Mouse (Mus musculus) lung, postnatal 0 days (tissue): Measurements from ENCODE around the gene Pin1rt1. TPM values are rescaled to one million over a fixed set of nuclear protein-coding genes. Genes with fewer than 3 reads are reported as not detected.

Experiments used
- ATAC-seq: fragments of 200-750 bp; cut with Nextera tagmentation; 2 replicates; pipeline ENCODE4 v1.8.0; 2017; ENCODE audit warnings: moderate library complexity
- DNase-seq: peaks from one replicate; pipeline ENCODE4 v3.0.0-alpha.2; 2016; ENCODE audit warnings: low spot score
- H3K27ac ChIP-seq: fragments of 300-500 bp; sonication (generic); 2 replicates; pipeline ENCODE4 v1.5.1; 2014; ENCODE audit warnings: antibody characterized with exemption, mild to moderate bottlenecking, low read length, mixed read lengths
- H3K27me3 ChIP-seq: fragments of 300-500 bp; sonication (generic); replicated peaks from 2 replicates; pipeline ENCODE4 v1.6.1; 2014; ENCODE audit warnings: low read length, mixed read lengths; ENCODE audit not compliant: insufficient read depth
- H3K36me3 ChIP-seq: fragments of 300-500 bp; sonication (generic); 2 replicates; pipeline ENCODE4 v1.6.1; 2014; ENCODE audit warnings: low read length, mixed read lengths; ENCODE audit not compliant: insufficient read depth
- H3K4me1 ChIP-seq: fragments of 300-500 bp; sonication (generic); 2 replicates; pipeline ENCODE4 v1.6.1; 2014; ENCODE audit warnings: antibody characterized with exemption, low read depth, low read length, mixed read lengths; ENCODE audit not compliant: insufficient read depth
- H3K4me2 ChIP-seq: fragments of 300-500 bp; sonication (generic); replicated peaks from 2 replicates; pipeline ENCODE4 v1.6.1; 2014; ENCODE audit warnings: low read depth, mild to moderate bottlenecking, low read length, moderate library complexity, mixed read lengths
- H3K4me3 ChIP-seq: fragments of 300-500 bp; sonication (generic); 2 replicates; pipeline ENCODE4 v1.5.1; 2014; ENCODE audit warnings: low read depth, low read length
- H3K9ac ChIP-seq: fragments of 300-500 bp; sonication (generic); replicated peaks from 2 replicates; pipeline ENCODE4 v1.6.1; 2014; ENCODE audit warnings: low read depth, mild to moderate bottlenecking
- H3K9me3 ChIP-seq: fragments of 300-500 bp; sonication (generic); 2 replicates; pipeline ENCODE4 v1.6.1; 2016; ENCODE audit warnings: low read length, mixed read lengths
- CTCF ChIP-seq: IDR thresholded peaks from 2 replicates; pipeline ENCODE4 v1.5.1; 2016; ENCODE audit warnings: antibody characterized with exemption, mild to moderate bottlenecking
- EP300 ChIP-seq: IDR thresholded peaks from 2 replicates; pipeline ENCODE4 v1.6.1; 2016; ENCODE audit warnings: antibody characterized with exemption, mild to moderate bottlenecking, control low read depth
- WGBS: fragments of 180-500 bp; shearing (Covaris S2); extraction: QIAGEN DNeasy Blood & Tissue Kit; methylation state at CpG from one replicate; pipeline ENCODE4 v1.1.7; 2014; 5-methylcytosine and 5-hydroxymethylcytosine counted together
- polyA plus RNA-seq: library from polyadenylated mRNA; unstranded; fragments of >200 nt; fragmentation: Nextera tagmentation; extraction: Ambion mirVana; gene quantifications from 2 replicates; pipeline ENCODE4 v1.2.1, GENCODE M21; 2015

Gene Pin1rt1
- polyA plus RNA-seq, 1 experiment from 2014 or later = not detected

DNA sequence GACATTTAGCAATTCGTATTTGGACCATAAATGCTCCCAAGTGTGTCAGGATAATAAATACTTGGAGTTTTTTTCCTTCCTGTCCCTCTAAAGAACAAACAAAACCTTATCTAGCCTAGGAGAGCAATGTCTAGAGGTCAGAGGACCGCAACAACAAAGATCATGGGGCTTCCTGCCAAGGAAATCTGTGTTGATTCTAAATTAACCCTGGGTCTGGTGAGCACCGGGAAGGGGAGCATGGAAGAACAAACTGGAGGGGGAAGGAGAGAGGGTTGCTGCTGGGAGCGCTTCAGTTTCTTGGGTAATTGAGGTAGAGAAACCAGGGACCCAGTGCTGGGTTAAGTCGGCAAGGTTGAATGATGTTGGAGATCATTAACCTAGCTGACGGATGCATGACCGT lies 27.0 kb upstream of the Pin1rt1 start:
- no peaks in the 10 kb centered on the region for H3K9me3 ChIP-seq
- no peaks in the 10 kb centered on the region for H3K27me3 ChIP-seq
- ATAC-seq = peak; percentile 32; the same call in 1 of the 2 replicates
- H3K36me3 ChIP-seq = no peaks in the 10 kb centered on the region
- H3K4me2 ChIP-seq = peak overlapping the region; percentile 99
- H3K9ac ChIP-seq = no peak overlapping the region
- peak overlapping the region; percentile 60 for H3K4me3 ChIP-seq
- DNase-seq = no peak
- 11% methylated on average over 7 of the region's 7 CpGs for WGBS
- no peak overlapping the region for H3K27ac ChIP-seq
- no peak for TF ChIP-seq EP300
- no peak for TF ChIP-seq CTCF
- no peaks in the 10 kb centered on the region for H3K4me1 ChIP-seq

GRCm38 (mm10) chr2:104742741-104743064 lies 26.5 kb upstream of the Pin1rt1 start, which contains the start of gene Depdc7:
Depdc7 (minus strand) TSS chr2:104742878.
- Histone ChIP-seq H3K9ac (peak within 1 kb of the TSS; percentile 44), H3K4me3 (peak within 1 kb of the TSS; percentile 60), H3K4me2 (peak within 1 kb of the TSS; percentile 99), H3K36me3 (no peaks in the 10 kb centered on the region), H3K27ac (no peak within 1 kb of the TSS), H3K4me1 (no peaks in the 10 kb centered on the region), H3K9me3 (no peaks in the 10 kb centered on the region), H3K27me3 (no peaks in the 10 kb centered on the region)
- no peak for TF ChIP-seq EP300
- TF ChIP-seq CTCF = no peak
- DNase-seq (peak; percentile 88), ATAC-seq (peak; percentile 97)
- whole genome bisulfite sequencing = under 1% methylated on average over 26 of the region's 31 CpGs

- no peaks in the 10 kb centered on the region for H3K9me3 ChIP-seq
- H3K4me1 ChIP-seq = no peaks in the 10 kb centered on the region
- H3K27me3 ChIP-seq = no peaks in the 10 kb centered on the region
- no peak; the same call in 1 of the 2 replicates for ATAC-seq
- 4% methylated on average over 42 of the region's 46 CpGs for WGBS
- H3K36me3 ChIP-seq = no peaks in the 10 kb centered on the region
- no peak overlapping the region for H3K27ac ChIP-seq
- peak; percentile 10 for DNase-seq
- H3K4me2 ChIP-seq = peak overlapping the region; percentile 99
- TF ChIP-seq CTCF (no peak), EP300 (no peak)
- H3K4me3 ChIP-seq = peak overlapping the region; percentile 60
- peak overlapping the region; percentile 44 for H3K9ac ChIP-seq
Observed at GRCm38 (mm10) chr2:104741896-104742740, 25.9 kb upstream of the Pin1rt1 start.

DNA sequence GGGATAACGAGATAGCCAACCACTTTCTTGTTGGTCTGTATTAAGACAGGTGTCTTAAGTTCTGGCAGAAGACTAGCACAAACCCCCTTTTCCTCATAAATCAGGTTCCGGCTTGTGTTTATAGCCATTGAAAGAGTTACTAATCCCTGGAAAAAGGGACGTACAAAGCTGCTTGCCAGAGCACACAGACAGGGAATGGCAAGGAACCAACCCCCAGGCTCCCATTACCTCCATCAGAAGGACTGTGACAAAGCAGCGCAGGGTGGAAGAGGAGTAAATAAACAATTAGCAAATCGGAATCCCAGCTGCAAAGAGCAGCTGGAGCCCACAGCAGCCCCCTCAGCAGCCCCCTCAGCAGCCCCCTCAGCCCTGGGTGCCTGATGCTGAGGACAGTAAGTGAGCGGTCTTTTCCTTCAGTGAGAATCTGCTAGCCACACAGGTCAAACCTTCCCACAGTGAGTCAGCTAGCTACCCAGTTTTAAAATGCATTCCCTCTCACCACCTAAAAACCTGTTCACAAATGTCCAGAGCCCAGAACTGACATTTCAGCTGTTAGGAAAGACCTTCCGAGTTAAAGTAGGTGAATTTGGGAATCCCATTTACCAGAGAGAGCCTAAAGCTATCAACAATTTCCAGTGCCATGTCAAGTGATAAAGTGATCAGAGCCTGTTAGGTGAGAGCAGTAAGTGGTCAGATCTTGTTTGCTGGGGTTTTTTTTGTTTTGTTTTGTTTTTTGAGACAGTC lies 25.0 kb upstream of the Pin1rt1 start:
- Histone ChIP-seq H3K9ac (no peak overlapping the region), H3K4me1 (no peaks in the 10 kb centered on the region), H3K4me2 (no peak overlapping the region), H3K4me3 (no peak overlapping the region), H3K27me3 (no peaks in the 10 kb centered on the region), H3K9me3 (no peaks in the 10 kb centered on the region), H3K36me3 (no peaks in the 10 kb centered on the region), H3K27ac (no peak overlapping the region)
- no peak for ATAC-seq
- TF ChIP-seq EP300 (no peak), CTCF (no peak)
- 60% methylated on average over 7 of the region's 7 CpGs for WGBS
- no peak for DNase-seq

- Histone ChIP-seq H3K9ac (no peak overlapping the region), H3K4me2 (no peak overlapping the region), H3K4me3 (no peak overlapping the region), H3K27me3 (no peaks in the 10 kb centered on the region), H3K9me3 (no peaks in the 10 kb centered on the region), H3K4me1 (no peaks in the 10 kb centered on the region), H3K27ac (no peak overlapping the region), H3K36me3 (no peaks in the 10 kb centered on the region)
- TF ChIP-seq EP300 (no peak), CTCF (no peak)
- ATAC-seq = no peak
- 61% methylated on average over 7 of the region's 7 CpGs for WGBS
- no peak for DNase-seq
Observed at GRCm38 (mm10) chr2:104740248-104740949, 24.2 kb upstream of the Pin1rt1 start.

DNA sequence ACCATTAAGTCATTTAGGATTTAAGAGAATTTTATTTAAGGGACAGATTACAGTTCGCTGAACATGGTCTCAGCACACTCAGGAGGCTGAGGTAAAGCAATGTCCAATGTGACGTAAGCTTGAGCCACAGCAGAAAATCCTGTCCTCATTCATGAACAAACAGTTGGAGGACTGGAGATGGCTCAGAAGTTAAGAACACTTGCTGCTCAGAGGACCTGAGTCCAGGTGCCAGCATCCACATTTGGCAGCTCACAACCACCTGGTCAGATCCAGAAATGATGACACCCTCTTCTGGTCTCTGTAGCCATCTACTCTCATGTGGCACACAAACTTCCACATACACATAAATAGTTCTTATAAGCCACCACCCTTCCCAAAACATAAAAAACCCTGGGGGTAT lies 23.5 kb upstream of the Pin1rt1 start:
- no peaks in the 10 kb centered on the region for H3K9me3 ChIP-seq
- no peaks in the 10 kb centered on the region for H3K36me3 ChIP-seq
- no peaks in the 10 kb centered on the region for H3K4me1 ChIP-seq
- TF ChIP-seq EP300 (no peak), CTCF (no peak)
- no peak overlapping the region for H3K4me2 ChIP-seq
- no peak overlapping the region for H3K9ac ChIP-seq
- H3K4me3 ChIP-seq = no peak overlapping the region
- no peak for ATAC-seq
- H3K27me3 ChIP-seq = no peaks in the 10 kb centered on the region
- WGBS = 98% methylated on average over 2 of the region's 2 CpGs
- no peak overlapping the region for H3K27ac ChIP-seq
- no peak for DNase-seq
